Mouse (Mus musculus) kidney, adult 8-10 months (tissue): Measurements from ENCODE around the gene Olfr1198.

ENCODE experiments used
- DNase-seq, 2 experiments: peaks; one replicate each; pipeline ENCODE4 v3.0.0; 2022

The Olfr1198 gene

GRCm38 (mm10) chr2:88751270-88751669 lies at the start of gene Olfr1198:
Olfr1198 (minus strand) TSS chr2:88751370.
- DNase-seq: no peak

GRCm38 (mm10) chr2:88792736-88793135 lies 41.6 kb upstream of the Olfr1198 start, which contains the start of gene Olfr1201:
Olfr1201 (plus strand) TSS chr2:88793036.
- no peak for DNase-seq

GRCm38 (mm10) chr2:88770388-88770787 lies 19.2 kb upstream of the Olfr1198 start, which contains the start of gene Olfr1200:
Olfr1200 (minus strand) TSS chr2:88770488.
- DNase-seq: no peak

GRCm38 (mm10) chr2:88760369-88760768 lies 9.2 kb upstream of the Olfr1198 start, which contains the start of gene Olfr1199:
Olfr1199 (minus strand) TSS chr2:88760469.
- no peak for DNase-seq

GRCm38 (mm10) chr2:88743379-88743778 lies 7.8 kb downstream of the Olfr1198 start:
- DNase-seq: no peak

- no peak for DNase-seq
Measured at GRCm38 (mm10) chr2:88732266-88732665, 18.9 kb downstream of the Olfr1198 start, which contains the start of gene Olfr1197. Olfr1197 (minus strand) TSS chr2:88732366.

- no peak for DNase-seq
Measured at GRCm38 (mm10) chr2:88704497-88704896, 46.7 kb downstream of the Olfr1198 start, which contains the start of gene Olfr1196. Olfr1196 (minus strand) TSS chr2:88704597.
